Mouse (Mus musculus) urinary bladder, postnatal 25 days (tissue): Measurements from ENCODE around the gene Stbd1.

Experiments used
- DNase-seq: peaks from one replicate; pipeline ENCODE4 v3.0.0; 2022; ENCODE audit warnings: low spot score

Gene Stbd1

DNA sequence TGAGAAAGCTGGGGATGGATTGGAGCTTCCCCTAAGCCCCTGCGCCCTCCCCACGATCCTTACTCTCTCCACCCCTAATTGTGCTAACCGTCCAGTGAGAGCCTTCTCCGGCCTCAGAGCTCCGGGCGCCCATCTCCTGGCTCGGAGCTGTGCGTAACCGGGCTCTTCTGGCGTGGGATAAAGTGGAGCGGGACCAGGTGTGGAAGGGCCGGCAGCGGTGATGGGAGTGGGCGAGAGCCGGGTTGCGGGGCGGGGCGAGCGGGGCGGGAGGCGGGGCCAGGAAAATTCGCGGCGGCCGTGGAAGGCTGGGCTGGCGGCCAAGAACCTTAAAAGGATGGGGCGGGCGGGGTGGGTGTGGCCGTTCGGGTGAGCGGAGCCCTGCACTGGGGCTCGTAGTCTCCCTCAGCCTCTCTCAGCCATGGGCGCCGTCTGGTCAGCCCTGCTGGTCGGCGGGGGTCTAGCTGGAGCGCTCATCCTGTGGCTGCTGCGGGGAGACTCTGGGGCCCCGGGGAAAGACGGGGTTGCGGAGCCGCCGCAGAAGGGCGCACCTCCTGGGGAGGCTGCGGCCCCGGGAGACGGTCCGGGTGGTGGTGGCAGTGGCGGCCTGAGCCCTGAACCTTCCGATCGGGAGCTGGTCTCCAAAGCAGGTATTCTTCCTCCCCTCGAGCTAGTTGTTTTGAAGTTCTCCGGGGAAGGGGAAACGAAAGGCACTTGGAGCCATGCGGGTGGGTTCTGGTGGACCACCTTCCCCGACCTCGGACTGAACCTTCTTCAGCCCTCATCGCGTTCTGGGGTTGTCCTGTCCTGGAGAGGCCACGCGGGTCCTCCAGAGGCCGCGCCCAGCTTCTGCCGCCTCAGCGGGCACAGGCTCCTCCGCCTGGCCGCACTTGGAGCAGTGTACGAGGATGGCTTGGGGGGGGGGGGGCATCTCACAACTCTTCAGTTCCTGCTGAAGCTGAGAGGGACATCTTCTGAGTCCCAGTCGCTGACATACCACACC lies at the start of gene Stbd1:
TSS of gene Stbd1 (plus strand) at position 351 of the 1,000 bp plus-strand sequence.
- peak; percentile 65 for DNase-seq

DNA sequence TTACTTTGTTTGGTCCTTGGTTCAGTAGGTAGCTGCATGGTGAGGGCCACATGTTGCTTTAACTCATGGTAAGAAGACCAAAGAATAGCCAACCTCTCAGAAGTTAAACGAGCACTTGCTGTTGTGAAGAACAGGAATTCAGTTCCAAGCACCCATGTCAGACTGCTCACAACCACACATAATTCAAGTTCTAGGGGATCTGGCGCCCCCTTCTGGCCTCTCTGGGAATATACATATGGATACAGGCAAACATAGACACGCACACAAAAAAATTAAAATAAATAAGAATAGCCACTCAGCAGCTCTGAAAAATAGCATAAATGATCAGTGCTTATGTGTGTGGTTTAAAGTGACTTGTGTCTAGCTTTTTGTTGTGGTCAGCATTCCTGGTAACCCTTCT lies 48.9 kb upstream of the Stbd1 start:
- no peak for DNase-seq

DNA sequence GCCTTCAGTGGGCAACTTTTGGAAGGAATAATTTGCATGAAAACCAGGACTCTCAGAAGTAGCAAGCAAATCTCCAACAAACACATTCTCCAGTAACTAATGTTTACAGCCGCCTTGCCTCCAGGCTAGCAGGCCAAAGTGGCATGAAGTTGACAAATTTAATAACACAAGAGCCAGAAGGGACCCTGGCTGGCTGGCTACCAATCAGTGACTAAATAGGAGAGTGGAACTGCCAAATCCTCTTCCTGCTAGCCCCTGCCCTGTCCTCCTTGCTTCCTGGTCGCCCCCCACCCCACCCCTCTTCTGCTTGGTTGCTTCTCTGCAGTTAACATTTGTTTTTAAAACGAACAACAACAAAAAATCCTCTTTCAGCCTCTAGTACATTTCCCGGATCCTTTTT lies 48.4 kb upstream of the Stbd1 start:
- no peak for DNase-seq

DNA sequence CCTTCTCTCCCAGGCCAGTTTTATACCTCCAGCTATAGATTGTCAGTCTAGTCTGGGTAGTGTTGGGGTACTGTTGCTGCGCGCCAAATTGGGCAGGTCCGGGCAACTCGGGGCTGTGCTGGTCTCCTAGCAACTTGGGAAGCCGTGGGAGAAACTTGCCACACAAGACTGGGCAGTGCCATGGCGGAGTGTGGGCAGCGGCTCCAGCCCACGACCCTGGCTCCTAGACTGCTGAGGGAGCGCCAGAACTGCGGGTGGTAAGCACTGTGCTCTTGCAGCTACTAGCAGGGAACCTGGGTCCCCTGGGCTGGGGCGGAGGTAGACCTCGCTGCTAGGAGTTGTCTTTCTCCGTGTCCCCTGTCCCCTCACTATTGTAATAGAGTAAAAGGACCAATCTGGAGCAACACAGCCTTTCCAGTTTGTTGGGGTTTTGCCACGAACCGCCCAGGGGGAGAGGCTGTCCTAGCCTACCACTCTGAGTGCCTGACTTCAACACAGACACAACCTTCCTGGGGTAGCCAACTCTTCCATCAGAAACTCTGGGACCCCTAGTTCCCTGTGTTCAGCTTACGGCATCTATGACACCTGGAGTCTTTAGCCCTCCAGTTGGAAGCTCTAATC lies 47.8 kb upstream of the Stbd1 start, which contains the start of gene Fam47e:
TSS of gene Fam47e (plus strand) at position 179 of the 621 bp plus-strand sequence.
- DNase-seq: peak; percentile 24

DNA sequence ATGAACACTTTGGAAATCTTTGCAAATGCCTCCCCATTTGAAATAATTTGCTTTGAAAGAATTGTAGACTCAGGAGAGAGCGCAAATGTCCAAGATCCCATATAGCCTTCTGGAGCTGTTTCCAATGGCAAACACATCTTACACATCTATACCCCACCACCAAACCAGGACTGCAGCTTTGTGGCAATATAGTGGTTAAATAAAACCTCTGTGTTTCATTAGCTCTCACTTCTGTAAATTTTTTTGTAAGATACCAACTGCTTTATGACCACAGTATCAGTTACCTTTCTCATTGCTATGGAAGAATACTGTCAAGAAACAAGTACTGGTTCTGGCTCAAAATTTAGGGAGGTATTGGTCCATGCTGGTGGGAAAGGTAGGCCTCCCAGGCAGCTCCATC lies 46.9 kb upstream of the Stbd1 start:
- no peak for DNase-seq

DNA sequence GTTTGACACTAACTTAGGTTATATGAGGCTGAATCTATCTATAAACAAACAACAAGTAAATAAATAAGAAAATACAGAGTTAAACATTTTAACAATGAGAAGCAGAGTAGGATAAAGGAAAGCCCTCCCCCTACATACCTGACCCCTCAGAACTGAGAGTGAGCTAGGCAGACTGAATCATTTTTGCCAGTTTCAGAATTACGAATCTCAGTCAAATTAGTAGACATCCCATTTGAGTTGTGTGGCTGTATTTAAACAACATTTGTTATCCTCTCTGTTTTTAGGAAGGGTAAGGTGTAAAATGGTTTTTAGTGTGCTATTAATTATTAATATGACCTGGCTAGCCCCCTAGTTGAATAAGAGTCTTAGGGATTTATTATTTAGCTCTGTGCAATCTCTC lies 45.3 kb upstream of the Stbd1 start:
- DNase-seq: no peak

DNA sequence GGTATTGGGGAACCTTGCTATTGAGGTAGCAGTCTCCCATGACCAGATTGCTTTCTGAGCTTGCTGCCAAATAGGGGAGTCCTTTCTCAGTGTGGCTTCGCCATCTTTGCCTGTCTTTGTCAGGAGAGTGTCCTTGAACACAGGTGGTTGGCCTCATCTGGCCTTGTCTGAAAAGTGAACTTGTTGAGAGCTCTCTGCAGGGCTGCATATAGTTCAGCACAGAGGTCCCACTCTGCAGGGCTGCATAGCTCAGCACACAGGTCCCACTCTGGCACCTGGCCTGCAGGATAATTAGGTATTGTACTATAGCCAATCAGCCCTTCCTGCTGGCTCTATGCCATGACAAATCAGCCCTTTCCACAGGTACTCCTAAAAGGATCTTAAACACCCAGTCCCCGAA lies 42.6 kb upstream of the Stbd1 start:
- no peak for DNase-seq

DNA sequence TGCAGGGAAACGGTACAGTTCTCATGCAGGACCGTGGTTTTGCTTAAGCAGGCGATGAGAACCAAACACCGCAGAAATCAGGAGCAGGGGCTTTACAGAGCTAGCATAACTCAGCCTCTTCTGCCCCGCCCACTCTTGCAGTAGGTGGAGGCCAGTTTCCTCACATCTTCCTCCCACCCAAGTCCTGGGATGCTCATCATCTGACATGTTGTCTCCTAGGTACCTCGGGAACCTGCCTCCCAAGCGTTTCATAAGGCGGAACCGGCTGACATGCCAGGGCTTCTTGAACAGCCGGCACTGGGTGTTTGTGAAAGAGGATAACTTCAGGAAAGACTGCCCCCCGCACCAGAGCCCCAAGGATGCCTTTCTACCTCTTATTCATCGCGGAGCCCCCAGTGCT lies 40.8 kb upstream of the Stbd1 start:
- DNase-seq: no peak

DNA sequence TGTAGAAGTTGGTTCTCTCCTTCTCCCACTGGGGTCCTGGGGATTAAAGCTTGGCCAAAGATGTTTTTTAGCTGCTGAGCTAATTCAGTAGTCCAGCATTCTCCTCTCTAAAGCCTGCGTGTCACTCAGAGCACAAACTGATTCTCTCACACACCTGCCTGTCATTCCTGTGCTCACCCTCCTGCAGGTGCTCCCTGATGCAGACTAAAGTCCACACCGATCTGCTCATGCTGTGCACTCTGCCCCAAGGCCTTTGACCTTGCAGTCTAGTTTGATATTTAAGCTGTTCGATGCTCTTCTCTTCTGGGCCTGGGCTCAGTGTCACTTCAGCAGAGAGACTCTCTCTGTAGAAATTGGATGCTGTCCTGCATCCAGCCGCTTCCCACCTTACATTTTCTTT lies 31.6 kb upstream of the Stbd1 start:
- DNase-seq: no peak

DNA sequence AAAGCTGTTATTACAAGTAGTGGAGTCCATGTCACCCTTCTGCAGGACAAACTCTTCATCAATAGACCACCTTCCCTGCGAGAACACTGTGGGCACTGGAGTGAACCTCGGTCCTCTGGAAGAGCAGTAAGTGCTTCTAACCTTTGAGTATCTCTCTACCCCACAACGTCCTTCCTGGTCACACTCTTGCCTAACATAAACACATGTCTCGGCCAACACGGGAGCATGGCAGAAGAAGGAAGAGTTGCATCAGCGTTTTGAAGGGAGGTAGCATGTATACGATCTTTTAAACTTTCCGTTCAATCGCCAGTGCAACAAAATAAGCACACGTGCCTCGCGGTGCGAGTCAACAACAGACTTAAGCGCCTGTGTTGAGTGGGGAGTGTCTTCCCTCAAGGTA lies 23.3 kb upstream of the Stbd1 start:
- DNase-seq: no peak

DNA sequence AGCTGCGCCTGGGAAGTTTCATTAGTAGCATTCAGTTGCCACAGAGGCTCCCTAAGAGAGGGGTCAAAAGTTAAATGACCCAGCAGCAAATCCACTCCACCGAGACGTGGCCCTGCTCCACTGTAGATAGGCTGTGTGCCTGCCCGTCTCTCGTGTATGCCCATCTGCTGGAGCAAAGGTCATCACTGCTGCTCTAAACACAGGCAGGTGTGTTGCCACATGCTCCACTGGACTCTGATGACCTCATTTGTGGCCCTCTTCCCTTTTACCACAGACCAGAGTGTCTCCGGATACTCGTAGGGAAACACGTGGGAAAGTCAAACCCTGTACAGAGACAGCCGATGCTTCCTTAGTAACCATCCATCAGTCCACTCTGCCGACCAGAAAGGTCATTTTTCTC lies 16.9 kb upstream of the Stbd1 start:
- DNase-seq: no peak

DNA sequence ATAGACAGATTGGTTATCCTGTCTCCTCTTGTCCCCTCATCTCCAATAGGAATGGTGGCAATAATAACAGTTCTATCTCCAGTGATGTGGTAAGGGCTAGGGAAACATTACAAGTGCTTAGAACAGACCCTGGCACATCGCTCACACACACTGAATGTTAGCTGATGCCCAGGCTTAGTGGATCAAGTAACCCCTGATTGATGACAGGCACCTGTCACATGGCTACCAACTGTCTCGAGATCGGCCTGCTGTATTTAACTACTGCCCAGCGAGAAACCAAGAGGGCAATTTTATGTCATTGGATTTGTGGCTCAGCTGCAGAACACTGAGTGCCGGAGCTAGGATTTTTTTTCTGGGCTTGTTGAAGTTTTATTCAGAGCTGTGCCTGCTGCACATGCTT lies 7.8 kb upstream of the Stbd1 start:
- no peak for DNase-seq

DNA sequence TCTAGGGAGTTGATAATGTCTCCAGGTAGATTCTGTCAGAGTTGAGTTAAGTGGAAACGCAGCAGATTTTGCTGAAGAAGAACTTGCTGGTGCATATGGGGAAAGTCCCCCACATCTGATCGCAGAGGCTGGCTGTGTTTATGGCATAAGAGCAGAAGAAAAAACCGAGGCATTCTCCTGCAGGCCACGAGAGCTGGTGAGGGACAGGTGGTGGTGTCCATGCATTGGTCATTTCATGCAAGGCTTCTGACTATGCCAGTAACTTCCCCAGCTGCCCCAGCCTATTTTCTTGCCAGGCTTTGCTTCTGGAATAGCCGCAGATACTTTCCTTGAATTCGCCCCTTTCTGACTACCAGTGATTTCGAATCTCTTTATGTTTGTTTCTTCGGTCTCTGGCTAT lies 6.0 kb upstream of the Stbd1 start:
- DNase-seq: no peak

DNA sequence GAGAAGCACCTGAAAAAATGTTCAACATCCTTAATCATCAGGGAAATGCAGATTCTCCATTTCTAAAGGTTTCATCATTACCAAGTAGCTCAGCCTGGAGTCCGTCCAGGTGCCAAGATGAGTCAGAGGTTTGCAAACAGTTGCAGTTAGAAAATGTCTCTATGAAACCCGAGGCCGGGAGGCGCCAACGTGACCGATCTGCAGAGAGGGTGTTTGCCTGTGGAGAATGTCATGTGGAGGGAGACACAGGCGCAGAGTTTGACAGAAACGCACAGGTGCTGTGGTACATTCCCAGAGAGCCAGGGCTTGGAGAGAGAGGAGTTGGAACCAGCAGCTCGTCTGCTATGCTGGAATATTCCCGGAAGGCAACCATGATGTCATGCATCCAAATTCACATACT lies 3.8 kb upstream of the Stbd1 start:
- peak; percentile 51 for DNase-seq

DNA sequence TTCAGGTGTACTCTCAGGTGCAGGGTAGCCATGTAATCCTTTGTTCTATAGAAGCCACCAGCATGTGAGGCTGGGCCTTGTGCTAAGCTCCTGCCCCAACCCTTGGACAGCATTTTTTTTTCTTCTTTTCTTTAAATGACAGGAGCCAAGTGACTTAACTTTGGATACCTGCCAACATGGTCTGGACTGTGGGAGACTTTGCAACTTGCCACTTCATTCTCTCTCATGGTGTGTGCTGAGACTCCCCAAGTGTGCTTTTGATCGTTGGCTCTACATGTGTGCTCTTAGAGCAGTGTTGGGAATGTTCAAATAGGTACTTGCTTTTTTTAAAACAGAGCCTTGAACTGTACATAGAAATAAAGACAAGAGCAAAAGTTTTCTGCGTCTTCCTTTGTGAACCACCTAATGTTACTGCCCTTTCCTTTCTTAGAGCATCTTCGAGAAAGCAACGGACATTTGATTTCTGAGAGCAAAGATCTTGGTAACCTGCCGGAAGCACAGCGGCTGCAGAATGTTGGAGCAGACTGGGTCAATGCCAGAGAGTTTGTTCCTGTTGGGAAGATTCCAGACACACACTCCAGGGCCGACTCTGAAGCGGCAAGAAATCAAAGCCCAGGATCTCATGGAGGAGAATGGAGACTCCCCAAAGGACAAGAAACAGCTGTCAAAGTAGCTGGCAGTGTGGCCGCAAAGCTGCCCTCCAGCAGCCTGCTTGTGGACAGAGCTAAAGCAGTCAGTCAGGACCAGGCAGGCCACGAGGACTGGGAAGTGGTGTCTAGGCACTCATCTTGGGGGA lies 1.8 kb downstream of the Stbd1 start:
- no peak for DNase-seq

DNA sequence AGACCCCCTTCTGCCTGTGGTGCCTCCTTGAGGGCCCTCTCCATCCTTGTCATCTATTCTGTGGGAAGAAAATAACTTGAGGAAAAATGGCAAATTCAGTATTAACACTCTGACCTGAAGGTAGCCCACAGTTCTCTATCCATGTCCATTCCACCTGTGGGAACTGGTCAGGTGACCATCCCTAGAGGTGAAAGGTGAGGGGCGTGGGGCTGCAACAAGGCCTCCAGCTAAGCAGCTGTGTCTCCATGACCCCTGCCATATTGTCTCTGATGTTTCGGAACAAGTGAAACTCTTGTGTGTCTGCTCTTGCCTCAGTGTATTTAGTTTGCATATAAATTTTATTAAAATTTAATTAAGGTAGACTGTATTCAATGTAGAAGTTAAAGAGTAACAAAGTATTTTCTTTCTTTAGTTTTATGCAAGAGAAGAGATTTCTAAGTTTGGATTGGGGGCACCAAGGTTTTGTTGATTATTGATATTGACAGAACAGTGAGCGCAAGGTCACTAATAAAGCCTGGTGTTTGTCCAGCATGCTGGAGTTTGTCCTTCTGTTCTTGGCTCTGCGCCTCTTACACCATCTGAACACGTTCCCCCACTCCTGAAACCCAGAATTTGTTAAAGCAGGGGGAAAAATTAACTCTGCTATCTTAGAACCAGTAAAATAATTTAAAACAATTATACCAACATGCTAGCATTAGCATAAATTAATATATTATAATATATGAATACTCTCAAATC lies 4.8 kb downstream of the Stbd1 start:
- no peak for DNase-seq

DNA sequence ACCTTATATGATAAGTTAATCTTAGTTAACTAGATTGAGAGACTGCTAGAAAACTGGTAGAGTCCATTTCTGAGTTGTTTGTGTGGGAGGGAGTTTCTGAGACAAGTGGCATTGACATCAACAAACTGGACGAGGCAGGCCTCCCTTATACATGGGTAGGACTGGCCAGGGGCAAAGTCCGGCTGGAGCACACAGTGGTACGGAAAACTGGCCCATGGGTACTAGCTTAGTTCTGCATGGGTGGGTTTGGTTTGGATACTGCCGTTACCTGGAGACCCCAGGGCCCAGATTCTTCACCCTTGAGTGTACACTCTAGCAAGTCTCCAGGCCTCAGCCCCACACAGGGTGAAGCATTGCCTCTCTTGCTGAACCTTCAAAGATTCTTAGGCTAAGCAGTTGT lies 9.9 kb downstream of the Stbd1 start:
- DNase-seq: no peak

DNA sequence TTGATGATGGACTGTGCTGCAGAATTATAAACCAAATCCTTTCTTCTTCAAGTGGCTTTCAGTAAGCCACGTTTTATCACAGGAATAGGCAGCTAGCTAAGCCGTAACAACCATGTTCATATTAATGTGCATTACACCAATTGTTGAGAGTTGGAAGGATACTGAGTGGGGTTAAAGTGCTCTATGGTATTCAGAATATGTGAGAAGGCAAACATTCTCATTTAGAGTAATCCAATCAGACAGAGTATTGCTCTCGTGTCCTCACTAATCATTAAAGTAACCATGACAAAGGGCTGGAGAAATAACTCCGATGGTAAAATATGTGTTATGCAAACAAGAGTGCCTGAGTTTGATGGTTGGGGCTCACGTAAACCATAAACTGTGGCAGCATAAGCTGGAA lies 19.0 kb downstream of the Stbd1 start:
- DNase-seq: no peak

DNA sequence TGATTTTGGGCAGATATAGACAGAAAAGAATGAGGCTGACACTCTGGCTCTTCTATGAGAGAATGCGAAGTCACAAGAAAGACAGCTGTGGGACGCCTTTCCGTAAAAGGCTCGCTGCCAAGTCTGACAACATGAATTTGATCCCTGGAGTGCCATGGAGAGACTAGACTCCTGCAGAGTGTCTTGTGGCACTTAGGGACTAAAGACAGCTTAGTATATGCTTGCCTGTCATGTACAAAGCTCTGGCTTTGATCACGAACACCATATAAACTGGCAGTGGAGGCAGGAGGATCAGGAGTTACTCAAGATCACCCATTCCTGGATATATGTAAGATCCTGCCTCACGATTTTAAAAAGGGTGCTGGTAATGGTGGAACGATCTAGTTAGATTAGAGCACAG lies 25.1 kb downstream of the Stbd1 start:
- no peak for DNase-seq

DNA sequence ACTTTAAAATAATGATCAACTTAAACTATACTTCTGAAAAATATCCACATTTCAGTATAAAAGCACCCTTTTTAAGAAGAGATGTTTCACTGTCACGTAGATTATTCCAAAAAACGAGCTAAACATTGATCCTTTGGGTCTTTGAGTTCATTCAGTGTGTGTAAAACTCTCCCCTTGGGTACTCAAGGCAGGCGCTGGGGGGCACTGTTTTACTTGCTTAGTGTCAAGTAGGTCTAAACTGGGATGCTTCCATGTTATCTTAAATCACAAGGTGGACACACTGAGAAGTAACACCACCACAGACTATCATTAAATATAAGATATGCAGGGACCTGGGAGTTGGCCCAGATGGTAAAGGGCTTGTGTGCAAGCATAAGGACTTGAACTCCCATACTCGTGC lies 30.7 kb downstream of the Stbd1 start:
- DNase-seq: no peak

DNA sequence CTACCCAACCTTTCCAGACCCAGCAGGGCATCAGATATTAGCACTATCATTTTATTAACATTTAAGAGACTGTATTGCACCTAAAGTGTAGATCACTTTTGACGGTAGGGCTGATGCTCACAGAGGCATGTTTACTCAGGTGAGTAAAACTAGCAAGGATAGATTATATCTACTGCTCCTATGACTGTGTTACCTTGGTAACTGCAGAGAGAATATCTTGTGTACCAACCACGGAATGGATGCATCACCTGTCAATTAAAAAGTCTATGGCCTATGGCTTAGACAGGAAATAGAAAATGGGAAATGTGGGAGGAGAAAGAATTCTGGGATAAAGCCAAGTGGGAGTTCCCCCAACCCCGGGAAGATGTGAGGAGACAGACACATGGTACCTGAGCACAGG lies 32.1 kb downstream of the Stbd1 start:
- DNase-seq: no peak

DNA sequence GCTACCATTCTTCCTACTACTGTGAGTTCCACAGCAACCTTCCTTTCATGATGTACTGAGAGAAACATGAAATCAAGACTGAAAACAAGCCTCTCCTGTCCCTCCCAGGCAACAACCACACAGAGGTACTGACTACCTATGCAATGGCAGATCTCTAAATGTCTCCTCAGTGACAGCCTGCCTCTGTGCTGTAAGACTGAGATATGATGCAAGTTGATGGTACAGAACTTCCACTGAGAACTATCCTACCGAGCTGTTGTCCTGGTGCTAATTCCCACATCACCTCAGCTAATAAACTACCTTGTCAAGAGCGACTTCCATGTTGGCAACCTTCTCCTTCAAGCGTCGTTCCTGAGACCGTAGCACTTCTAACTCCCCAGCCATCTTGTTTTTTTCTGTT lies 33.0 kb downstream of the Stbd1 start:
- DNase-seq: no peak
